Mouse (Mus musculus) gastrocnemius, postnatal 36 days (tissue): ENCODE data around the gene Mapkapk5. TPM values are rescaled to one million over a fixed set of nuclear protein-coding genes. Genes with fewer than 3 reads are reported as not detected.
"Not testable (repeated sequence)": the region's sequence is repeated elsewhere in the genome, so short reads cannot be mapped to it uniquely, and the experiment has no call there.

Experiments used
- DNase-seq, 2 experiments: peaks; one replicate each; pipeline ENCODE4 v3.0.0; 2022
- intact Hi-C: fragments of 180-260 bp; cut with DNase I; formaldehyde crosslinking; loops from one replicate; pipeline ENCODE4 v1.15.1; 2025
- total RNA-seq, 2 experiments: library from RNA; stranded (reverse); gene quantifications; 2 replicates each; pipeline ENCODE4 v1.2.3; 2021

Gene Mapkapk5
- total RNA-seq, 2 experiments from 2014 or later = 79.5 to 81.0 TPM

- no peak for DNase-seq
Measured at GRCm38 (mm10) chr5:121506846-121507245, 38.9 kb downstream of the Mapkapk5 start.

GRCm38 (mm10) chr5:121503231-121503630 is 42.5 kb downstream of the Mapkapk5 start, which contains the start of gene Adam1b:
TSS of gene Adam1b (minus strand) at chr5:121503435.
- intact Hi-C loops = no loop called here
- no peak for DNase-seq

More at GRCm38 (mm10) chr5:121506846-121507245, 38.9 kb downstream of the Mapkapk5 start:
- intact Hi-C loops = no loop called here

GRCm38 (mm10) chr5:121501424-121501996 is 44.2 kb downstream of the Mapkapk5 start:
- DNase-seq, intact Hi-C loops: not testable (repeated sequence)

GRCm38 (mm10) chr5:121500719-121501118 is 45.0 kb downstream of the Mapkapk5 start:
- no peak for DNase-seq
- intact Hi-C loops = no loop called here

GRCm38 (mm10) chr5:121493305-121493704 is 52.4 kb downstream of the Mapkapk5 start:
- DNase-seq = no peak
- intact Hi-C loops = no loop called here

- intact Hi-C loops = no loop called here
- no peak for DNase-seq
Measured at GRCm38 (mm10) chr5:121484801-121485200, 60.9 kb downstream of the Mapkapk5 start.

GRCm38 (mm10) chr5:121477680-121478079 is 68.0 kb downstream of the Mapkapk5 start:
- no peak for DNase-seq
- intact Hi-C loops = loop anchor here (5.0 kb wide), 1 partner anchor 35 kb away; no protein-coding TSS in a partner anchor

- no peak for DNase-seq
- intact Hi-C loops = loop anchor here (5.0 kb wide), 1 partner anchor 34 kb away; no protein-coding TSS in a partner anchor
Measured at GRCm38 (mm10) chr5:121476040-121476439, 69.7 kb downstream of the Mapkapk5 start.

Other genes starting within 250 kb of the Mapkapk5 start
- 10 to 100 TPM; 32.1 to 34.3 TPM for gene Trafd1, start 160.3 kb downstream of the Mapkapk5 start, total RNA-seq
- gene Naa25, start 148.0 kb downstream of the Mapkapk5 start, total RNA-seq = 10 to 100 TPM; 24.3 to 26.1 TPM
- gene Tmem116, start 94.0 kb downstream of the Mapkapk5 start, total RNA-seq = 1 to 10 TPM; 5.0 to 6.3 TPM
- 10 to 100 TPM; 32.4 to 36.7 TPM for gene Erp29, start 93.4 kb downstream of the Mapkapk5 start, total RNA-seq
- not detected for gene Adam1b, start 42.5 kb downstream of the Mapkapk5 start, total RNA-seq
- 1 to 10 TPM; 1.6 to 1.7 TPM for gene Adam1a, start 423 bp downstream of the Mapkapk5 start, total RNA-seq
- gene Gm42878, start 423 bp downstream of the Mapkapk5 start, total RNA-seq = not detected
- 100 to 1,000 TPM; 112 to 171 TPM for gene Aldh2, start 47.9 kb upstream of the Mapkapk5 start, total RNA-seq
- 10 to 100 TPM; 21.3 to 22.4 TPM for gene Acad12, start 73.0 kb upstream of the Mapkapk5 start, total RNA-seq
- 10 to 100 TPM in 1 of 2 experiments, 1 to 10 TPM in 1; 9.7 to 10.2 TPM for gene Acad10, start 114.6 kb upstream of the Mapkapk5 start, total RNA-seq
- 10 to 100 TPM; 30.0 to 31.7 TPM for gene Brap, start 114.7 kb upstream of the Mapkapk5 start, total RNA-seq
- gene Atxn2, start 165.4 kb upstream of the Mapkapk5 start, total RNA-seq = 10 to 100 TPM; 84.9 to 95.4 TPM